Mouse (Mus musculus): ENCODE results near the gene Scn2b. TPM values are rescaled to one million over a fixed set of nuclear protein-coding genes. Genes with fewer than 3 reads are reported as not detected.

Scn2b gene
- polyA plus RNA-seq, 1 experiment from 2014 or later = 7.6 TPM

DNA sequence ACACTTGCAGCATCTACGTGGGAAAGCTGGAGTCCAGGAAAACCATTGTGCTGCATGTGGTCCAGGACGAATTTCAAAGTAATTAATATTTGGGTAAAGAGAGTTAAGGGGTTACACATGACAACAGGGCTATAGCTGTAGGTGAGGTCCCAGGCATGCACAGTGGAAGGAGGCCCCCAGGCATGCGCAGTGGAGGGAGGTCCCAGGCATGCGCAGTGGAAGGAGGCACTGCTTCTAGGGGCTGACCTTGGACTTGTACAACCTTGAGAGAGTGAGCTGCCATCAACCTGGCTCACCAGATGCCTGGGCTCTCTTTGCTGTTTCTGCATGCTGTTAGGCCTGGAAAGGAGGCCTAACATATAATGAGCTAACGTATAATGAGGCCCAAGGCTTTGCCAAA, 19.7 kb upstream of the Scn2b start:
- H3K9me3 ChIP-seq = no peaks in the 10 kb centered on the region
- 81% methylated on average over 5 of the region's 5 CpGs for WGBS
- ATAC-seq (ENCODE audit: low FRiP score) = no peak
- H3K36me3 ChIP-seq = no peaks in the 10 kb centered on the region
- 0 out of 2 replicates have a peak, but pooled peaks cover 6% of the 10 kb centered on the region for H3K27me3 ChIP-seq
- no peak overlapping the region for H3K9ac ChIP-seq
- H3K27ac ChIP-seq = no peak overlapping the region
- H3K4me3 ChIP-seq = no peak overlapping the region
- H3K4me1 ChIP-seq (replicated peaks) = no peaks in the 10 kb centered on the region
- H3K4me2 ChIP-seq = no peak overlapping the region

DNA sequence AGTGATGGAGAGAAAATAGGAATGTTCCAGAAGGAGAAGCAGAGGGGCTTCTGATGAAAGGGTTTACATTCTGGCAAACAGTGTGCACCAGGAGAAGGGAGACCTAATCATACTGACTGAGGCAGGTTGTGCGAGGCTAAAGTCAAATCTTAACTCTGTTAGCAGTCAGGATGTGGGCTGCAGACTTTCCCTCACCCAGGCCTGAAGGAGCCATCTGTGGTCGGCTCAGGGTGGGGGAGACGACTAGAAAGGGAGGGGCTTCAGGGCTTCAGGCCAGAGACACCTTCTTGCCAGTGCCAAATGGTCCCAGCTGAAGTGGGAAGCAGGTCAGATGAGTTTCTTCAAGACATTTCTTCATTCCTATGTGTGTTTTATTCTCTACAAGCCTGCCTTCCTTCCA, 19.2 kb upstream of the Scn2b start:
- H3K9me3 ChIP-seq = no peaks in the 10 kb centered on the region
- no peak for ATAC-seq (ENCODE audit: low FRiP score)
- H3K4me2 ChIP-seq = no peak overlapping the region
- H3K27ac ChIP-seq = no peak overlapping the region
- H3K4me3 ChIP-seq = no peak overlapping the region
- H3K4me1 ChIP-seq (replicated peaks) = no peaks in the 10 kb centered on the region
- H3K27me3 ChIP-seq = 0 out of 2 replicates have a peak, but pooled peaks cover 6% of the 10 kb centered on the region
- WGBS = 64% methylated on average over 3 of the region's 3 CpGs
- H3K9ac ChIP-seq = no peak overlapping the region
- no peaks in the 10 kb centered on the region for H3K36me3 ChIP-seq

DNA sequence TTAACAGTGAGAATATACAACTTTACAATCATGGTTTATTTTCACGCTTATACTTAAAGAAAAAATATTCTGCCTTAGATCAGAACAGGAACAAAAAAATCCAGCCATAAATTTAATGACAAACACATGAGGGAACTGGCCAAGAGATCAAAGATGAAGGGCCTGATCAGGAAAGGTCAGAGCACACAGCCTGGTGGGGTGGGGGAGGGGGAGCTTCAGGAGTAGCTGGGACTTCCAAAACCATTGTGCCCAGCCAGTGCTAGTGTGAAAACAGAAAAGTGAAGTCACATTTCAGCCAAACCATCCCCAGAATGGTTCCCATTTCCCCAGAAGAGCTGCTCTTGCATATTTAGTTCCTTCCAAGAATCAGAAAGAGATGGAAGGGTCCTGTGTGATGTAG, 15.1 kb upstream of the Scn2b start:
- no peak for ATAC-seq (ENCODE audit: low FRiP score)
- no peak overlapping the region for H3K9ac ChIP-seq
- no peak overlapping the region for H3K4me3 ChIP-seq
- H3K4me2 ChIP-seq = no peak overlapping the region
- no peak overlapping the region for H3K27ac ChIP-seq
- no peaks in the 10 kb centered on the region for H3K27me3 ChIP-seq
- no peaks in the 10 kb centered on the region for H3K9me3 ChIP-seq
- no peaks in the 10 kb centered on the region for H3K4me1 ChIP-seq (replicated peaks)
- WGBS = 95% methylated on average over 1 of the region's 1 CpGs
- no peaks in the 10 kb centered on the region for H3K36me3 ChIP-seq

DNA sequence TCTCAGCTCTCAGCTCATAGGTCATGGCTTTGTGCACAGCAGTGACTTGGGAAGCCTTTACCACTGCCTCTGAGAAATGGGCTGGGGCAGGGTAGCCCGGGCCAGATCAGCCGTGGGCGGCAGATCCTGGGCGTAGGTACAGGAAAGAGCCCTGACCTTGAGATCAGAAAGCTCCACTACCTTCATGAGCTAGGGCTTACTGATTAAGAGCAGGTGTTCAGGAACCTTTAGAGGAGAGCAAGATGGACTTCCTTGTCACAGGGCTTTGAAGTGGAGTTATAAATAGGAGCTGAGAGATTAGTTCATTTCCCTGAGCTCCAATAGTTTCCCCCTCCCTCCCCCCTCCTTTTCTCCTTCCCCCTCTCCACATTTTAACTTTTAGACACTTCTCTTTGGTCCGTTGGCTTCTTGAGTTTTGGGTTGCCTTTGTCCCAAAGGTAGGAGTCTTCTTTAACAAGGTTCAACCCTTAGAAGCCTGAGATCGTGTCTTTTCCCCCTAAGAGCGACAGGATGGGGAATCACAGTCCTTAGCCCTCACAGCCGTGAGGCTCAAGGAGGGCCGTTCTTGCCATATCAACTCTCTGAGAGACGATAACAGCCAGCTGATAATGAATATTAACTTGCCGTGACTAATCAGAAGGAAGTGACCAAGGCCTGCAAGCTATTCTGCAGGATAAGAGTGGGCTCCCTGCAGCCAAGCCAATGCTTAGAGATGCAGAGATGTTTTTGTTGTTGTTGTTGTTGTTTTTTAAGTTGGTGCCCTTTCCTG, 14.2 kb upstream of the Scn2b start:
- WGBS = 73% methylated on average over 11 of the region's 11 CpGs

DNA sequence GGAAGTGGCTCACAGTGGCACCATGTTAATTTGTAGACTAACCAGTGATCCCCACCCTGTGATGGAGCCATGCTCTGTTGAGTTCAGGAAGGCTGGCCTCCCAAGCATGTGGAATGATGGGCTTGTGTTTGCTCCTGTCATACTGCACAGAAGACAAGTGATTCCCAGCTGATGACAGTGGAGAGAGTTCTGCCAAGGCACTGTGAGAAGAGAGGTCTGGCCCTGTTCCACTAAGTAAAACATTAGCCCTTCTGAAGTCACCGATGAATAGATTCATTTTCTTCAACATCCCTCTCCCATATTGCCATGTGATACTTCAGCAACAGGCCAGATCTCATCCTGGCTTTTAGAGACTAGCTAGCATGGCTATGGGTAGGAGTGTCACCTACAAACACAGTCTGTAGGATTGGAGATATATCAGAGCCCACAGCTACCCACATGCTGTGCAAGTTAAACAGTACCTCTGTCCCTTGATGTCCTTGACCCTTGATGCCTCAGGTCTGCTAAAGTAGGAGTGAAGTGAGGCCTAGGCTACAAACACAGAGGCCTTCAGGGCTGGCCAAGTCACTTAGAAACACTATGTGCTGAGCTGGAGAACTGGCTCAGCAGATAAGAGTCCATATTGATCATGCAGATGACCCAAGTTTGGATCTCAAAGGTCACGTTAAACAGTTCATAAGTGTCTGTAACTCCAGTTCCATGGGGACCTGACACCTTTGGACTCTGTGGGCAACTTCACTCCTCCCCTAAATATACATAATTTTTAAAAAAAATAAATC, 11.8 kb upstream of the Scn2b start:
- H3K27ac ChIP-seq = no peak overlapping the region
- ATAC-seq (ENCODE audit: low FRiP score) = no peak
- H3K9me3 ChIP-seq = no peaks in the 10 kb centered on the region
- no peak overlapping the region for H3K9ac ChIP-seq
- no peak overlapping the region for H3K4me3 ChIP-seq
- no peaks in the 10 kb centered on the region for H3K4me1 ChIP-seq (replicated peaks)
- no peaks in the 10 kb centered on the region for H3K36me3 ChIP-seq
- WGBS = 86% methylated on average over 2 of the region's 2 CpGs
- H3K4me2 ChIP-seq = no peak overlapping the region
- H3K27me3 ChIP-seq = no peaks in the 10 kb centered on the region

More for the DNA sequence above, 14.2 kb upstream of the Scn2b start:
- Histone ChIP-seq H3K4me1 (replicated peaks) (no peaks in the 10 kb centered on the region), H3K4me2 (no peak overlapping the region), H3K9ac (no peak overlapping the region), H3K4me3 (no peak overlapping the region), H3K36me3 (no peaks in the 10 kb centered on the region), H3K27me3 (no peaks in the 10 kb centered on the region), H3K9me3 (no peaks in the 10 kb centered on the region), H3K27ac (no peak overlapping the region)
- no peak for ATAC-seq (ENCODE audit: low FRiP score)

DNA sequence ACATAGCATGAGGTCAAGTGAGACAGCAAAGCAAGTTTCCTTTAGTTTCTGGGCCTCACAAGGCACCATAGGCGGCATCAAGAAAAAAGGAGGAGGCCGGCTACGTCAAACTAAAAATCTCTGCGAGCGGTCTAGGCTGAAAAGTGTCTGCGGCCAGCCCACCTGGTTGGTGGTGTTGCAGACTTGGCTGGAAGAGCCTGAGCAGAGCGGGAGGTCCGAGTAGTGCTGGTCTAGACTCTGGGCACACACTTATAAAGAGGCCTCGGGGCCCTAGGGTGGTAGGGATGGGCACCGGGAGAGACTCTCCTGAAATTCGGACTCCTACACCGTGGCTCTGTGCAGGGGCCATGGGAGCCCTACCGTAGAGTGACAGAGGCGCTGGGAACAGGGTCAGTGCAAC, 1.9 kb upstream of the Scn2b start:
- ATAC-seq (ENCODE audit: low FRiP score) = peak; percentile 77
- H3K9ac ChIP-seq = peak overlapping the region; percentile 67
- peaks cover 29% of the 10 kb centered on the region for H3K4me1 ChIP-seq (replicated peaks)
- peaks cover 12% of the 10 kb centered on the region; the same call in 1 of the 2 replicates for H3K27me3 ChIP-seq
- no peaks in the 10 kb centered on the region; the same call in 1 of the 2 replicates for H3K36me3 ChIP-seq
- H3K9me3 ChIP-seq = no peaks in the 10 kb centered on the region
- peak overlapping the region; percentile 44 for H3K4me3 ChIP-seq
- peak overlapping the region; percentile 72 for H3K27ac ChIP-seq
- peak overlapping the region; percentile 64 for H3K4me2 ChIP-seq
- WGBS = 2% methylated on average over 14 of the region's 14 CpGs

DNA sequence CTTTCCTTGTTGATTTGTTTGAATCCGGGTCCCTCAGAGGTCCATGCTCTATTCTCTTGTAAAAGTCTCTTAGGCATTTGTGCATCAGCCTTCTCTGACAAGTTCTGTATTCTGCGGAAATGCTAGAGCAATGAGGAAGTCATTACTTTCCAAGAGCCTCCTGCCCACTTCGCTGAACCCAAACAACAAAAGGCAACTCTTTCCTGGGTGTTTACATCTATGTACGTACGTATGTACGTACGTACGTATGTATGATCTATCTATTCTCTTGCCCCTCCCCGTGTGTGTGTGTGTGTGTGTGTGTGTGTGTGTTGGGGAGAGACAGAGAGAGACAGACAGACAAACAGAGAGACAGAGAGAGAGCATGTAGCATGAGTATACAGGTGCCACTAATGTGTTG, 763 bp upstream of the Scn2b start:
- ATAC-seq (ENCODE audit: low FRiP score) = no peak
- Histone ChIP-seq H3K4me1 (replicated peaks) (peaks cover 34% of the 10 kb centered on the region), H3K27me3 (peaks cover 12% of the 10 kb centered on the region; the same call in 1 of the 2 replicates), H3K27ac (no peak overlapping the region), H3K9ac (no peak overlapping the region), H3K4me3 (no peak overlapping the region), H3K4me2 (no peak overlapping the region), H3K9me3 (no peaks in the 10 kb centered on the region), H3K36me3 (no peaks in the 10 kb centered on the region; the same call in 1 of the 2 replicates)
- 68% methylated on average over 9 of the region's 9 CpGs for WGBS

DNA sequence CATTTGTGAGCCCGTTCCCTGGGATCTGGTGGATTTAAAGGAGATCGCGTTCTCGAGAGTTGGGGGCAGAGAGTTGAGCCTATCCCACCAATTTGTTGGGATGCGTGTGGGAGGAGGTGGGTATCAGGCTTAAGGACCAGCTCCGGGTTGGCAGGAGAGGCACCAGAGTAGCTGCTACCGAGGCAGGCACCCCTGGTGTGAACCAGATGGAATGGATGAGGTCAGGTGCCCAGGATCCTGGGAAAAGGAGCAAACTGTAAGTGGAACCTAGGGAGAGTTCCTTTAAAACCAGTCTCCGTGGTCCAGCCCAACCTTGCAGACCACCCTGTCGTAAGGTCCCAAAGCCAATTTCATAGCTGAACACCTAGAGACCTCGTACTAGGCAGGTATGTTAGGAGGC, 970 bp downstream of the Scn2b start:
- Histone ChIP-seq H3K4me2 (peak overlapping the region; percentile 74), H3K27ac (no peak overlapping the region; the same call in 1 of the 2 replicates), H3K9ac (peak overlapping the region; percentile 90), H3K4me3 (peak overlapping the region; percentile 71), H3K36me3 (no peaks in the 10 kb centered on the region; the same call in 1 of the 2 replicates), H3K4me1 (replicated peaks) (peaks cover 44% of the 10 kb centered on the region), H3K9me3 (no peaks in the 10 kb centered on the region), H3K27me3 (peaks cover 12% of the 10 kb centered on the region; the same call in 1 of the 2 replicates)
- WGBS = 31% methylated on average over 10 of the region's 10 CpGs
- ATAC-seq (ENCODE audit: low FRiP score) = no peak

DNA sequence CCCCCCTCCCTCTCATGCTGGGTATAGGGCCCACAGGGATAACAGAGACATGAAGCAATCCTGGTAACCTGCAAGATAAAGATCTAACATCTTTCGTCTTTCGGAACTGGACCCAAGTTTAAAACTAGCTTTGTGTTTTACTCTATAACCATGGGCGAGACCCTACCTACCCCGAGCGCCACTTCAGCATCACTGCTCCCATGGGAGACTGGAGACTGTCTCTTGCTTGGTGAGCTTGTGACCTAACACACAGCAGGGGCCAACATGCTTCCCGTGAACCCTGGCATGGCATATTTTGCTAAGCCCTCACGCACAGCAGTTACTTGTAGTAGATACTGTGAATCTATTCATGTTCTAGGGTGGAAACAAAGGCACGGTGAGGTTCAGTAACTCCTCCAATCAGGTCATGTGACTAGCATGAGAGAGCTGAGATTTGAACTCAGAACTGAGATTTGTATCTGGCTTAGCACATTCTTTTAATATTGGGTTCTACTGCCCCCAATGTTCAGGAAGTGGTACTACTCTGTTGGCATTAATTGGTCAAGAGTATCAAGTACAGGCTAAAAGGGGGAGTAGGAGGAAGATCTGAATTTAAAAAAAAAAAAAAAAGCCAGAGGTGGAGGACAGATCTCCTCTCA, 1.9 kb downstream of the Scn2b start:
- no peaks in the 10 kb centered on the region; the same call in 1 of the 2 replicates for H3K36me3 ChIP-seq
- ATAC-seq (ENCODE audit: low FRiP score) = no peak
- H3K27me3 ChIP-seq = peaks cover 12% of the 10 kb centered on the region; the same call in 1 of the 2 replicates
- WGBS = 92% methylated on average over 8 of the region's 8 CpGs
- H3K4me2 ChIP-seq = peak overlapping the region; percentile 74
- H3K9ac ChIP-seq = peak overlapping the region; percentile 90; the same call in 1 of the 2 replicates
- no peaks in the 10 kb centered on the region for H3K9me3 ChIP-seq
- peak overlapping the region; percentile 71 for H3K4me3 ChIP-seq
- no peak overlapping the region for H3K27ac ChIP-seq
- peaks cover 44% of the 10 kb centered on the region for H3K4me1 ChIP-seq (replicated peaks)

DNA sequence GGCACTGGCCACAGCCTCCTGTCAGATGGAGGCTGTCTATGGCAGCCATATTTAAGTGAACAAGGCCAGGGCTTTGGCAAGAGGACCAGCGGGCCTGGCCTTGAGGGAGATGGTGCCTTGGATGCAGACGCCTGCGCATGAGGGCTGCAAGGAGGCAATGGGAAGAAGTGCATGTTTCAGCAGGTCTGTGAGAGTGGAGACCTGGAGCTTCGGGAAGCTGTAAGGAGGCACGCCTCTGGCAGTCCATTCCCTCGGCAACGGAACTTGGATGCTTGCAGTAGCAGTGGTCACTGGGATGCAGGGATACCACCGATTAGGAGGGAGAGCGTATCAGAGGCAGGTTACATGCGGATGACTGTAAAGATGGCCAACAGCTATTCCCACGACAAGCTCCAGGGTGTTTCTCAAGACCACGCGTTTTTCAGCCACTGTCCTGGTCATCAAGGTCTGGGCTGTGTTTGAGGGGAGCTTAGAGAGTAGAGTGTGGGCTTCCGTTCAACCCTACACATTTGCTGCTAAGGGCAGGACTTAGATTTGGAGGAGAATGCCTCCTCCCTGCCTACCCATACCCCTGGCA, 2.5 kb downstream of the Scn2b start:
- Histone ChIP-seq H3K36me3 (no peaks in the 10 kb centered on the region; the same call in 1 of the 2 replicates), H3K9me3 (no peaks in the 10 kb centered on the region), H3K4me1 (replicated peaks) (peaks cover 44% of the 10 kb centered on the region), H3K27me3 (peaks cover 12% of the 10 kb centered on the region; the same call in 1 of the 2 replicates), H3K9ac (no peak overlapping the region), H3K27ac (no peak overlapping the region), H3K4me2 (no peak overlapping the region), H3K4me3 (no peak overlapping the region)
- ATAC-seq (ENCODE audit: low FRiP score) = no peak
- 91% methylated on average over 14 of the region's 14 CpGs for WGBS

DNA sequence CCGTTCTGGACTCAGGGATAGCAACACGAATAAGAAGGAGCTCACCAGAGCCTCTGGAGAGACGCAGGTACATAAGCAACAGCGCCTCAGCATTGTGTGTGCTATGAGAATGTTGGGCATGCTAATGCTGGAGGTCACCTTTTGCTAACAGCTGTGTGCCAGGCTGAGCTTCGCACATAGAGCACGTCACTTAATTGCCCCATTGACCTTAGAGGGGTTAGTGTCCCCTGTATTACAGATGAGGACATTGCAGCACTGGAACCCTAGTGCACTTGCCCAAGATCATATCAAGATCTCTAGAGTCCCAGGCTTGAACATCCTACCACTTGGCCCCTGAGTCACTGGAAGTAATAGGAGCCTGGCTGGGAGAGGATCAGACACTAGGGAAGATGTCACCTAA, 3.0 kb downstream of the Scn2b start:
- 88% methylated on average over 6 of the region's 6 CpGs for WGBS
- Histone ChIP-seq H3K27ac (no peak overlapping the region), H3K4me1 (replicated peaks) (peaks cover 44% of the 10 kb centered on the region), H3K36me3 (peaks cover 5% of the 10 kb centered on the region), H3K4me2 (no peak overlapping the region), H3K9ac (no peak overlapping the region), H3K4me3 (no peak overlapping the region), H3K27me3 (peaks cover 12% of the 10 kb centered on the region; the same call in 1 of the 2 replicates), H3K9me3 (no peaks in the 10 kb centered on the region)
- no peak for ATAC-seq (ENCODE audit: low FRiP score)

DNA sequence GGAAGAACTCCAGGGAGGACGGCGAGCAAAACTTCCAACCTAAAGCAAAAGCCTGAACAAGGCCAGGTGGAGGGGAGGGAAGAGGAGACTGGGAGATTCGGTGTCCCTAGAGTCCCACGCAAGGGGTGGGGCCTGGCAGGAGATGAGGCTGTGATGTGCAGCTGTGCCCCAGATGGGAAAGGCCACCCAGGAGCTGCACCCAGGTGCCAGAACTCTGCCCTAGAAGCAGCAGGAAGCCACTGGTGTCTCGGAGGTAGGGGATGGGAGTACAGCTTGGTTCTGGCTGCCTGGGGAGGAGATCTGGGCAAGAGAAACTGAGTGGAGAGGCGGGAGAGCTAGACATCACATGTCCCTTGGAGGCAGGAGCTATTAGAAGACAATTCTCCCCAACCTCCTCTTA, 3.4 kb downstream of the Scn2b start:
- H3K36me3 ChIP-seq = peaks cover 8% of the 10 kb centered on the region
- no peak overlapping the region for H3K4me3 ChIP-seq
- peaks cover 12% of the 10 kb centered on the region; the same call in 1 of the 2 replicates for H3K27me3 ChIP-seq
- no peak overlapping the region for H3K4me2 ChIP-seq
- no peaks in the 10 kb centered on the region for H3K9me3 ChIP-seq
- 68% methylated on average over 6 of the region's 6 CpGs for WGBS
- peaks cover 41% of the 10 kb centered on the region for H3K4me1 ChIP-seq (replicated peaks)
- H3K9ac ChIP-seq = no peak overlapping the region
- H3K27ac ChIP-seq = no peak overlapping the region
- ATAC-seq (ENCODE audit: low FRiP score) = no peak

All from hindbrain, embryonic 13.5 days (tissue).